Mouse (Mus musculus) E14TG2a.4 (cell line): ENCODE results near the gene Syce2.

Source experiments
- CTCF ChIP-seq: conservative IDR thresholded peaks from 2 replicates; pipeline ENCODE4 v1.5.1; 2014; ENCODE audit warnings: low read length
- NANOG ChIP-seq: IDR thresholded peaks from 2 replicates; pipeline ENCODE4 v1.6.1; 2014; ENCODE audit warnings: borderline replicate concordance, low read length, mixed read lengths
- POU5F1 ChIP-seq: IDR thresholded peaks from 2 replicates; pipeline ENCODE4 v1.6.1; 2014; ENCODE audit warnings: low read length, borderline replicate concordance

DNA sequence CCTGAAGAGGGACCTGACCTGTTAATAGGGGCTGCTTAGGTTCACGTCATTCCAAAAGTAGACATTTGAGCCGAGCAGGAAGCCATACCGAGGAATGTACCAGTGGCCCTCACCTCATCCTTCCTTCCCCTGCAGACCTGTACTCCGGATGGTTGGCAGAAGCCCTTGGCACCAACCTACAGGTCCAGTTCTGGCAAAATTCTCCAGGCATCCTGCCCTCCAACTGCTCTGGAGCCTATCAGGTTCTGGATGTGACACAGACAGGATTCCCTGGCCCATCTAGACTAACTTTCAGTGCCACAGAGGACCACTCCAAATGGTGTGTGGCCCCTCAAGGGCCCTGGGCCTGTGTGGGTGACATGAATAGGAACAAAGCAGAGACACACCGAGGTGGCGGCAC is 38.6 kb downstream of the Syce2 start:
- TF ChIP-seq CTCF (no peak), POU5F1 (no peak), NANOG (no peak)
